Mouse (Mus musculus) layer of hippocampus, postnatal 36 days (tissue): ENCODE measurements around the gene Hdac9. TPM values are rescaled to one million over a fixed set of nuclear protein-coding genes. Genes with fewer than 3 reads are reported as not detected.

Source experiments
- DNase-seq, 2 experiments: peaks; one replicate each; pipeline ENCODE4 v3.0.0; 2022
- total RNA-seq, 2 experiments: library from RNA; stranded (reverse); gene quantifications; 2 replicates each; pipeline ENCODE4 v1.2.3; 2021

The Hdac9 gene
- total RNA-seq, 2 experiments from 2014 or later = 36.9 to 38.9 TPM

GRCm38 (mm10) chr12:34587171-34587570 is 329.7 kb downstream of the Hdac9 start:
- no peak for DNase-seq

- DNase-seq = no peak
Measured at GRCm38 (mm10) chr12:34582522-34582921, 334.4 kb downstream of the Hdac9 start.

- DNase-seq = no peak
Measured at GRCm38 (mm10) chr12:34579220-34579619, 337.7 kb downstream of the Hdac9 start.

GRCm38 (mm10) chr12:34571069-34571468 is 345.8 kb downstream of the Hdac9 start:
- DNase-seq = no peak

GRCm38 (mm10) chr12:34569472-34569871 is 347.4 kb downstream of the Hdac9 start:
- no peak for DNase-seq

- DNase-seq = no peak
Measured at GRCm38 (mm10) chr12:34569052-34569451, 347.8 kb downstream of the Hdac9 start.

- no peak for DNase-seq
Measured at GRCm38 (mm10) chr12:34562331-34562730, 354.6 kb downstream of the Hdac9 start.

GRCm38 (mm10) chr12:34559001-34559400 is 357.9 kb downstream of the Hdac9 start:
- no peak for DNase-seq

- no peak for DNase-seq
Measured at GRCm38 (mm10) chr12:34554803-34555202, 362.1 kb downstream of the Hdac9 start.

GRCm38 (mm10) chr12:34550268-34550667 is 366.6 kb downstream of the Hdac9 start:
- DNase-seq = peak in 1 of 2 experiments; percentile 11

- DNase-seq = peak in 1 of 2 experiments; percentile 56
Measured at GRCm38 (mm10) chr12:34529165-34529545, 387.7 kb downstream of the Hdac9 start.

- peak in 1 of 2 experiments; percentile 35 for DNase-seq
Measured at GRCm38 (mm10) chr12:34528201-34529164, 388.4 kb downstream of the Hdac9 start.

GRCm38 (mm10) chr12:34527761-34528160 is 389.1 kb downstream of the Hdac9 start:
- DNase-seq = no peak

GRCm38 (mm10) chr12:34521468-34521867 is 395.4 kb downstream of the Hdac9 start:
- DNase-seq = no peak

GRCm38 (mm10) chr12:34516769-34517562 is 399.9 kb downstream of the Hdac9 start:
- DNase-seq = no peak

GRCm38 (mm10) chr12:34506345-34506744 is 410.6 kb downstream of the Hdac9 start:
- no peak for DNase-seq

- DNase-seq = no peak
Measured at GRCm38 (mm10) chr12:34498751-34499626, 417.9 kb downstream of the Hdac9 start.

GRCm38 (mm10) chr12:34498331-34498730 is 418.6 kb downstream of the Hdac9 start:
- no peak for DNase-seq

- DNase-seq = no peak
Measured at GRCm38 (mm10) chr12:34497702-34498101, 419.2 kb downstream of the Hdac9 start.

- DNase-seq = no peak
Measured at GRCm38 (mm10) chr12:34495940-34496339, 421.0 kb downstream of the Hdac9 start.

- DNase-seq = no peak
Measured at GRCm38 (mm10) chr12:34489629-34490028, 427.3 kb downstream of the Hdac9 start.

- no peak for DNase-seq
Measured at GRCm38 (mm10) chr12:34487666-34488065, 429.2 kb downstream of the Hdac9 start.
